Mouse (Mus musculus) retina, embryonic 14.5 days (tissue): ENCODE results near the gene Tmem273.

ENCODE experiments used
- DNase-seq: peaks from one replicate; pipeline ENCODE4 v3.0.0-alpha.2; 2015; ENCODE audit warnings: low spot score

Tmem273 gene

DNA sequence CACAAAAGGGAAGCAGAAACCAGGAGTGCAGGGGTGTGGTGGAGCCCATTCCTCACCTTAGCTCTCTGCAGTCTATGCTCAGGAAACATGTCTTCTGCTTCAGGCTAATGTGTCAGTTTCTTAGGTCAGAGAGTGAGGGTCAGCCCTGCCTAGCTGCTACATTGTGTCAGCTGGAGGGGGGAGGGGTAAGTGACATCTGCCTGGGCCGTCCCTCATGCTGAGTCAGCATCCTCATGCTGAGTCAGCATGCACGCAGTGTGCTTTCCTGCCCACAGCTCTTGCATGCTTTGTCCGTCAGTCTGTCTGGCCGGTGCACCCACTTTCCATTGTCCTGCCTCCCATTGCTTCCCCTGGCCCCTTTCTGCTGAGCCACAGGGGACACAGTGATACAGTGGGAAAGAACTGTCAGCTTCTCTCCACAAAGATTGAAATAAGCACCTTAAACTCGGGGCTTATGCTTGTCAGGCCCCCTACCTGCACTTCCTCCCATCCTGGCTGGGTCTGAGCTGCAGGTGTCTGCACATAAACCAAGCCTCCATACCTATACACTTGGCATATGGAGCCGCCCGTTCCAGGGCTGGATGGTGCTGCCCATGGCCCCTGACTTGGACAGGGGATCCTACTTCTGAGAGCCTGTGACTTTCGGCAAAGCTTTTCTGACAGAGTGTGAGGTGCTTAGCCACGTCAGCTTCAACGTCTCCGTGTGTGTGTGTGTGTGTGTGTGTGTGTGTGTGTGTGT lies 74.2 kb downstream of the Tmem273 start:
- DNase-seq: peak; percentile 58

DNA sequence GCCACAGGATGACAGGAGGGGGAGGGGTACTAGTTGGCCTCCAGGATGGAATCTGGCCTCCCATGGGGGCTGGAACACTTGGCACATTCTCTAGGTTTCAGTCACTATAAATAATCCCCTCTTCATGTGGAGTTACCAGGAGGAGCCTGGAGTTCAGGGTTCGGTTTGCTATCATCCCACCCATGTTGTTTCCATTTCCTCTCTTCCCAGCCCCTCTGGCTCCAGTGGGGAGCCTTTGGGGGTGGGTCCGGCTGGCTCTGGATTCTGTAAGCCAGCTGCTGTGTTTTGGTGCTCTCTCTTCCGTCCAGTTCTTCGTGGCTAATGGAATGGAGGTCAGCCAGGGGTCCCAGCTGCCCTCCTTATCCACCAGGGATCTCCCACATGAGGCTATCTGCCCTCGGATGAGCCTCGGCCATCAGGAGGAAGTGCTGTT lies 75.4 kb downstream of the Tmem273 start:
- DNase-seq: no peak

DNA sequence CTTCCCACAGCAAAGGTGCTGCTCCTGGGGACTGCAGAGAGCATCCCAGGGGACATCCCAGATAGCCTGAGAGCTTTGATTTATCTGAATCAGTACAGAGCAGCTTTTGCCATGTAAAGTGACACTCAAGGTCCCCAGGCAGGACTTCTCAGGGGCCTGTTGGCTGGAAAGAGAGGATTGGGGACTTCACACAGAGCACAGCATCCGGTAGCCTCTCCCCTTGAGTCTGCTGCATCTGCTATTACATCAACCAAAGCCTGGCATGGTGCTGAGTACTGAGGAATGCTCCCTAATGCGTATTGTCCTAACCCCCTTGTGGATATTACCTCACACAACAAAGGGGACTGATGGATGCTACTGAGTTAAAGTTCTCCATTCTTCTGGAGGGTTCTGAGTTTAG lies 75.9 kb downstream of the Tmem273 start:
- DNase-seq: no peak

DNA sequence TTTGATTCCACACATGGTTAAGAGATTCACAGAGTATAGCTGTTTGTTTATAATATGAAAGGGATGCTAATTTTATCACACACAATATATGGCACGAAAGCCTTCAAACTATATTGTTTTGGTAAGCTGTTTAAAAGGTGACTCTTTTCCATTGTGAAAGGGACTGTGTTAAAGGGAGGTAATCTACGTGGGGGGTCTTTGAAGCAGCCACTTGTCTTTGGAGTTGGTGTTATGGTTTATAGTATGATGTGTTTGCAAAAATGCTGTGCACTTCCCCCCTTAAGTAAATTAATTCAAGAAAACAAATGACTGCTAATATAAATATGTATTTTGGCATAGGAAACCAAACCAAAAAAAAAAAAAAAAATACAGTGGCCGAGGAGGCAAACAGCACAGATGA lies 79.6 kb downstream of the Tmem273 start:
- DNase-seq: no peak
